Mouse (Mus musculus): ENCODE results near the gene Plxdc1. TPM values are rescaled to one million over a fixed set of nuclear protein-coding genes. Genes with fewer than 3 reads are reported as not detected.

Plxdc1 gene
- polyA plus RNA-seq, 1 experiment from 2014 or later, result 0.11 TPM

DNA sequence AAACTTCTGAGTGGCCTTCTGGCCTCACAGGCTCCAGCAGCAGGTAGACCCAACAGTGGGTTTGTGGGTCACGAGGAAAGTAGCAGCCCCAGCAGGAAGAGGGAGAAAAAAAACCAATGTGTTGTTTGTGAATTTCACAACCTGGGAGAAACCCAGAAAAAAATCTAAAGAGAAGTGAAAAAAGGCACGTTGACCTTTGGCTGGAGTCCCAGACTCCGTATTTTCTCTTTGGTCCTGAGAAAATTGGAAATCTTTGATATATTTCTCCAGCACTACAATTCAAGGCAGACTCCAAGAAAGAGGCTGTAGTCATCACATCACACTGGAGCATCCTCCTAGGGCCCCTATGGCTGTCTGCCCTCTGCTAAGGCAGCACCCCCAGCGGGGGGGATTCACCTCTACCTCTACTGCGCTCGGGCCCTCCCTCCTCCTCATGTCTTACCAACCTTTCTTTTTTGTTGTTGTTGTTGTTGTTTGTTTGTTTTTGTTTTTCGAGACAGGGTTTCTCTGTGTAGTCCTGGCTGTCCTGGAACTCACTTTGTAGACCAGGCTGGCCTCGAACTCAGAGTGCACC is 11.2 kb upstream of the Plxdc1 start:
- H3K27ac ChIP-seq, result no peak overlapping the region
- no peak for DNase-seq (ENCODE audit: extremely low spot score, low spot score)
- 75% methylated on average over 8 of the region's 8 CpGs for WGBS
- H3K4me1 ChIP-seq, result peaks cover 44% of the 10 kb centered on the region
- H3K27me3 ChIP-seq (ENCODE audit: poor library complexity, severe bottlenecking), result peaks cover 84% of the 10 kb centered on the region
- H3K4me3 ChIP-seq, result no peak overlapping the region
- no peaks in the 10 kb centered on the region for H3K9me3 ChIP-seq
- no peaks in the 10 kb centered on the region for H3K36me3 ChIP-seq (replicated peaks)

DNA sequence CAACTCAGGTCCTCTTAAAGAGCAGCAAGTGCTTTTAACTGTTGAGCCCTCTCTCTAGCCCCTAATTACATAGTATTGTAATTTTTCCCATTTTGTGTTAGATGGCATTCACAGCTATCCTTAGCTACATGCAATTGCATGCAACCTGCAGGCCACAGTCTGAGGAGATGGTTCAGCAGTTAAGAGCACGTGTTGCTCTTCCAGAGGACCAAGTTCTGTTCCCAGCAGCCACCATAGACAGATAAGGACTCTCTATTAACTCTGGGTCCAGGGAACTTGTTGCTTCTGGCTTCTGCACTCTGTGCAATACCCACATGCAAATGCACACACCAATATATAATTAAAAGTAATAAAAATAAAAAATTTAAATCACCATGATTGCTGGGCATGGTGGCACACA is 10.4 kb upstream of the Plxdc1 start:
- no peaks in the 10 kb centered on the region for H3K9me3 ChIP-seq
- no peak overlapping the region for H3K27ac ChIP-seq
- no peak for DNase-seq (ENCODE audit: extremely low spot score, low spot score)
- 0 out of 2 replicates have a peak overlapping the region, but pooled peaks have one; percentile 62 for H3K4me3 ChIP-seq
- WGBS, result 88% methylated on average over 1 of the region's 1 CpGs
- H3K4me1 ChIP-seq, result peaks cover 37% of the 10 kb centered on the region
- peaks cover 82% of the 10 kb centered on the region for H3K27me3 ChIP-seq (ENCODE audit: poor library complexity, severe bottlenecking)
- H3K36me3 ChIP-seq (replicated peaks), result no peaks in the 10 kb centered on the region

DNA sequence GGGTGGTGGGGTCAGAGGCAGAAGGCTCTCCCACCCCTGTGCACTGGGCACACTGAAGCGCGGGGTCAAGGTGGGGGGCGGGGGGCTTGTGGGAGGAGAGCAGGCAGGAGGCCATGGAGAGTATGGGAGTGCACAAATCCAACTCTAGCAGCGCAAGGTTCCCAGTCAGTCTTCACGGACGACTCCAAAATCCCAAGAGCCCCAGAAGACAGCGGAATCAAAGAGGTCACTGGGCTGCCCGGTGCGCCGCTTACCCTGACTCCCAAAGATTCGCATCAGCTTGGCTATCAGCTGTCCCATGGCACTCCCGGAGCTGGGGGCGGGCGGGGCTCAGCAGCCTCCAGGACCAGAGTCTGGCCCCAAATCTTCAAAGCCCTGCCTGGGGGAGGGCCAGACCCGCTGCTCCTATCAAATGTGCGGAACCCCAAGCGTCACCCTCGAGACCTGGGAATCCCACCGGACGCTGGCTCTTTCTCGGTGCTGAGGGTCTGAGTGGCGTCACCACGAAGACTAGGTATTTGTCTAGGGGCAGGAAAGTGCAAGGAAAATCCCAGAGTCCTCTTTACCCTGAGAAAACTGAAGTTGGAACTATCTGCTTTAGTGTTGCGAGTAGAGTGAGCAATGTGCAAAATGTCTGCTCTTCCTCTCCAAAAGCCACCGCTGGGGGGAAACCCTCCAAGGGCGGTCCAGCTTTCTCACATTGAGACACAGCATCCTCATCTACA is 9.5 kb upstream of the Plxdc1 start, which contains the start of gene Arl5c:
TSS of gene Arl5c (minus strand) at position 618 of the 725 bp plus-strand sequence.
- Histone ChIP-seq H3K27me3 (ENCODE audit: poor library complexity, severe bottlenecking) (peaks cover 79% of the 10 kb centered on the region), H3K36me3 (replicated peaks) (no peaks in the 10 kb centered on the region), H3K9me3 (no peaks in the 10 kb centered on the region), H3K4me1 (peaks cover 27% of the 10 kb centered on the region), H3K4me3 (peak within 1 kb of the TSS; percentile 62), H3K27ac (peak within 1 kb of the TSS; percentile 57)
- DNase-seq (ENCODE audit: extremely low spot score, low spot score), result peak; percentile 69
- under 1% methylated on average over 26 of the region's 26 CpGs for WGBS

DNA sequence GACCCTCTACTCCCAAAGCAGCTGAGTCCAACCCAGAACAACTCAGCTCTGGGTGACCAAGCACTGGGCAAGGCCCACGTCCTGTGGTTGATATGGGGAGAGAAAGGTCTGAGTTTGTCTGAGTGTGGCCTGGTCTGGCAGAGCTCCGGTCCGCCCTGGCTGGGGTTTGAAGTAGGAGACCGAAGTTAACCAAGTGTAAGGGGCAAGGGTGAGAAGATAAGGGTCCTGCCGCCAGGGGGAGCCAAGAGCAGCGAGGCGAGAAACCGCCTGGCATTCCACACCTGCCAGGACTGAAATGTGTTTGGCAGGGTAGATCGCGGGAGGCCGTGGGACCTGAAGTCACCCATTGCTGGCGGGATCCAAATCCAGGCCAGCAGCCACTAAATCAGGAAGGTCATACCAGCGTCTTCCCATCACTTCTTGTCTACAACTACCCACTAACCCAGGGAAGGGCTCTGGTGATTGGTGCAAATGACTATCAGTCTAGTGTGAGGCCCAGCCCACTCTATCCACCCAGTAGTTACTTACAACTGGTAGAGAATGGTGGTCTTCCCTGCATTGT is 8.4 kb upstream of the Plxdc1 start:
- Histone ChIP-seq H3K4me1 (peaks cover 31% of the 10 kb centered on the region), H3K27me3 (ENCODE audit: poor library complexity, severe bottlenecking) (peaks cover 78% of the 10 kb centered on the region), H3K27ac (no peak overlapping the region), H3K4me3 (peak overlapping the region; percentile 62), H3K36me3 (replicated peaks) (no peaks in the 10 kb centered on the region), H3K9me3 (no peaks in the 10 kb centered on the region)
- 5% methylated on average over 13 of the region's 13 CpGs for WGBS
- peak; percentile 78 for DNase-seq (ENCODE audit: extremely low spot score, low spot score)

DNA sequence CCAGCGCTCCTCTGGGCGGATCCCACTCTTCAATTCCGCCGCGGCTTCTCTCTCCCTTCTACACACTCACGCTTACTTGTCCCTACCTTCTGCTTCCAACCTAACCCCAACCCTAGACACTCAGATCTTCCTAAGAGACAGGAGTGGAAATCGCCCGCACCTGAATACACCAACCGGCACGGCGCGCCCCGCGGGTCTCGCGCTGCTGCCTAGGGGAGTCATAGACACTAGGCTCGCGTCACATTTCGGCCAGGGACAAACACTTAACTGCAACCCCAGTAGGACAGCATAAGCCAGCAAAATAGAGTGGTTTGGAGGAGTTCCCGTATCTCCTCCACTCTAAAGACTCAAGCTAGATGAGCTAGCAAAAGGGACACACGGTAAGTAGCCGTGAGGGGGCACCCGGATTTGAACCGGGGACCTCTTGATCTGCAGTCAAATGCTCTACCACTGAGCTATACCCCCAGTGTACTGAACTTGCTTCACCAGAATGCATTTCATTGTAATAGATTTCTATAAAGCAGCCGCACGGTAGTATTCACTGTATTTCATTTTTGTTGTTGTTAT is 2.4 kb upstream of the Plxdc1 start:
- peaks cover 62% of the 10 kb centered on the region for H3K27me3 ChIP-seq (ENCODE audit: poor library complexity, severe bottlenecking)
- no peaks in the 10 kb centered on the region for H3K36me3 ChIP-seq (replicated peaks)
- peak overlapping the region; percentile 87 for H3K4me3 ChIP-seq
- no peaks in the 10 kb centered on the region for H3K9me3 ChIP-seq
- peak; percentile 86 for DNase-seq (ENCODE audit: extremely low spot score, low spot score)
- H3K27ac ChIP-seq, result peak overlapping the region; percentile 89
- WGBS, result 1% methylated on average over 26 of the region's 26 CpGs
- peaks cover 34% of the 10 kb centered on the region for H3K4me1 ChIP-seq

DNA sequence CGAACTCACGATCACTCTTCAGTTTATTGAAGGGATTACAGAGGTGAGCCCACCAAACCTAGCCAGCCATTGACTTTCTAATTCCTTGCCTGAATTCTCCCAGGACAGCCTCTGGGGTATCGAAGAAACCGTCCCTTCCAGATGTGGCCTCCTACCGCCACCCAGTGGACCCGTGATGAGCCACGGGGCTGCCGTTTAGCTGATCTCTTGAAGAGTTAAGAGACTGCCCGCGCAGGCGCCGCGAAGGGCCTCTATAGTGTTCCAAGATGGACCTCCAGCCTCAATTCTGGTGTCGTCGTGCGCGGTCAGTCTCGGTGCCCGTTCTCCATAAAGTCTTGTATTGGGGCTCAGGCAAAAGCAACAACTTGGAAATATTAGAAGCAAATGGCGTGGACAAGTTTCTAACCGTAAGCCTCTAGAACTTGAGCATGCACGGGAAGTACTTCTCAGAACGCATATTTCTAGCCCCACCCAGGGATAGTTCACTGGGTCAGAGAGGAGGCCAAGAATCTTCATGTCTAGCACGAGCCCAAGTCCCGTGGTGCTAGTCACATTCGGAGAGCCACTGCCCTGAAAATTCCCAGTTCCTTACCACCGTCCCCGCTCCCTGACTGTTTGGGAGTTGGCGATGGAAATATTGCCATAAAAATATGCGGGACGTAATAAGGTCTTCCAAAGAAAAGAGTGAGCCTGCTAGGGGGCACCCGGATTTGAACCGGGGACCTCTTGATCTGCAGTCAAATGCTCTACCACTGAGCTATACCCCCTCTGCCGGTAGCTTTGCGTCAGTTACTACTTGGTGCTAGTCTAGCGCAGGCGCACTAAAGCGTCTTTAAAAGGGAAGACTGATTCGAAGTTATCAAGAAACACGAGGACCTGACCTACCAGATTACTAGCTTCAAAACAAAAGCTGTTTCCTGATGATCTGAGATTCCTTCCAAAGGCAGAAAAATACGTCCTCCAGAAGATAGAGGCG is 1.6 kb upstream of the Plxdc1 start:
- WGBS, result under 1% methylated on average over 42 of the region's 42 CpGs
- H3K27ac ChIP-seq, result peak overlapping the region; percentile 89
- H3K4me1 ChIP-seq, result peaks cover 34% of the 10 kb centered on the region
- no peaks in the 10 kb centered on the region for H3K9me3 ChIP-seq
- H3K27me3 ChIP-seq (ENCODE audit: poor library complexity, severe bottlenecking), result peaks cover 70% of the 10 kb centered on the region
- peak; percentile 94 for DNase-seq (ENCODE audit: extremely low spot score, low spot score)
- no peaks in the 10 kb centered on the region for H3K36me3 ChIP-seq (replicated peaks)
- H3K4me3 ChIP-seq, result peak overlapping the region; percentile 87

DNA sequence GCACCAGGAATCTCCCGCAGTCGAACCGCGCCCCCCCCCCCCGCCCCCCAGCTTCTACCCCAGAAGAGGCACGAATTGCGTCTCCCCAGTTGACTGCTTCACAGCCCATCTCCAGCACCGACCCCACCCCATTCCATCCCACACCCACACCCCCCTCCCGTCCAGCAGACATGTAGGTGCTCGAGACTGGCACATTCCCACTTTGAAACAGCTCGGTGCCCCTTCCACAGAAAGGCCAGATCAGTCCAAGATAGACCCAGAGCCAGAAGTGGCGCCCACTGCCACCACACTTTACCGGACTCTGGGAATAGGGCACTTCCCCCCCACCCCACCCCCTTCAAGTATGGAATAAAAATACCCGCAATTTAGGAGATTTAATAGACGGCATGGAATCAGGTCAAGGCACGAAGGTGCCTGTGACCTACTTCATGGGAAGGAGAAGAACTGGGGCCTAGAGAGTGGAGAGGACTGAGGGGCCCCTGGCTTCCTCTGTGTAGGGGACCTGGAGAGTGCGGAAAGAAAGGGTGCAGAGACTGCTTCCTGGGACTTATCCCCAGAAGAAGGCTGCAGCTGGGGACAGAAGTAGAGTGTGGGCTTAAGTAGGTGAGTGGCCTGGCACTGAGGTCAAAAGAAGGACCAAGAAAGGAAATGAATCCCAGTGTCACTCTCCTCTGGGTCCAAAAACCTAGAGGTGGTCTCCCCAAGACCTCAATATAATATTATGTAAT is 658 bp upstream of the Plxdc1 start:
- H3K4me3 ChIP-seq, result peak overlapping the region; percentile 87
- no peaks in the 10 kb centered on the region for H3K36me3 ChIP-seq (replicated peaks)
- peaks cover 34% of the 10 kb centered on the region for H3K4me1 ChIP-seq
- 30% methylated on average over 13 of the region's 17 CpGs for WGBS
- no peaks in the 10 kb centered on the region for H3K9me3 ChIP-seq
- no peak overlapping the region for H3K27ac ChIP-seq
- peaks cover 67% of the 10 kb centered on the region for H3K27me3 ChIP-seq (ENCODE audit: poor library complexity, severe bottlenecking)
- DNase-seq (ENCODE audit: extremely low spot score, low spot score), result no peak

DNA sequence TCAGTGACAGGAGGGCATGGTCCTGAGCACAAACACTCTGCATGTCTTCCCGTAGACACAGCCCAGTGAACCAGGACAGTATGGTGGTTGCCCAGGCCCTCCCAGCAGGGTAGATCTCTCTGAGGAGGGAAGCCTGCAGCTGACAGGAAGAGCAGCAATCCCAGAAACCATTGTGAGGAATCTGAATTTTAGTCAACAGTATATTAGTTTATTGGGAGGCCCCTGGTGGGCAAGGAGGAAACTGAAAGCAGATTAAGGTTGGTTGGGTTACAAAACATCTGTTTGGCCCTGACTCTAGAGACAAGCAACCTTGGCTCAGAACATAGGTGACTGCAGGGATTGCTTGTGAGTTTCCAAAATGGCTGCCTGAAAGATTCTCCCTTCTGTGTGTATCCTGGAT is 2.3 kb downstream of the Plxdc1 start:
- H3K36me3 ChIP-seq (replicated peaks), result no peaks in the 10 kb centered on the region
- peaks cover 34% of the 10 kb centered on the region for H3K4me1 ChIP-seq
- H3K4me3 ChIP-seq, result no peak overlapping the region
- H3K27ac ChIP-seq, result no peak overlapping the region
- WGBS, result 86% methylated on average over 1 of the region's 1 CpGs
- no peak for DNase-seq (ENCODE audit: extremely low spot score, low spot score)
- peaks cover 62% of the 10 kb centered on the region for H3K27me3 ChIP-seq (ENCODE audit: poor library complexity, severe bottlenecking)
- no peaks in the 10 kb centered on the region for H3K9me3 ChIP-seq

DNA sequence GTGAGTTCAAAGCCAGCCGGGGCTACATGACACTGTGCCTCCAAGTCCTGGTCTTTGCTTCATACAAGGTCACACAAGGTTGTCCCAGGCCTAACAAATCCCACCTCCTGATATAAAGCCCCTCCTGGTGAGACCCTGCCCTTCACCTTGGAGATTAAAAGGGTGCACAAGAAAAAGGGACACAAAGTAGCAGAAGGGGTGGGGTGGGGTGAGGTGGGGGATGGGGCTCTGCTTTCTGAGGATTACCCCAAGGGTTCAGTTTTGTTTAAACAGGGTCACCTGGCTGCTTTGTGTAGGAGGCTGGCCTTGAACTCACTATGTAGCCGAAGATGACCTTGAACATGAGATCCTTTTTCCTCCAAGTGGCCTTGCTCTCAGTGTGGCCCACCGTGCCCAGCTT is 2.7 kb downstream of the Plxdc1 start:
- Histone ChIP-seq H3K4me1 (peaks cover 34% of the 10 kb centered on the region), H3K27me3 (ENCODE audit: poor library complexity, severe bottlenecking) (peaks cover 62% of the 10 kb centered on the region), H3K27ac (no peak overlapping the region), H3K4me3 (no peak overlapping the region), H3K9me3 (no peaks in the 10 kb centered on the region), H3K36me3 (replicated peaks) (no peaks in the 10 kb centered on the region)
- WGBS, result 86% methylated on average over 3 of the region's 3 CpGs
- DNase-seq (ENCODE audit: extremely low spot score, low spot score), result no peak

DNA sequence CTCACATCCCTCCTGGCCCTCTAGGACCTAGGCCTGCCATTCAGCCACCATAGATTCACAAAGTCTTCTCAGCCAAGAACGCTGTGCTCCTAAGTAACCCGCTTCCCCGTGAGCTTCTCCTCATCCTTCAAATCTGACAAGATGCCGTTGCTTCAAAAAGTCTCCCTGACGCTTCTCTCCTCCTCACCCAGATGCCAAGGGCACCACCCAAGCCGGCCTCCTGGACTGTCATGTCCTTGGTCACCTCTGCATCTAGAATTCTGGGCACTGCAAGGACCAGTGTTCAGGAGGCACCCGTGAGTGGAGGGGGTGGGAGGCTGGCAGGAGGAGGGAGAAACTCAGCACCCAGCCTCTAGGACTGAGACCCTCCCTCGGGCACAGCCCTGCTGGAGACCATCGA is 3.5 kb downstream of the Plxdc1 start:
- no peak for DNase-seq (ENCODE audit: extremely low spot score, low spot score)
- H3K4me1 ChIP-seq, result peaks cover 34% of the 10 kb centered on the region
- H3K4me3 ChIP-seq, result no peak overlapping the region
- H3K27ac ChIP-seq, result no peak overlapping the region
- peaks cover 62% of the 10 kb centered on the region for H3K27me3 ChIP-seq (ENCODE audit: poor library complexity, severe bottlenecking)
- 92% methylated on average over 9 of the region's 9 CpGs for WGBS
- H3K9me3 ChIP-seq, result no peaks in the 10 kb centered on the region
- no peaks in the 10 kb centered on the region for H3K36me3 ChIP-seq (replicated peaks)

DNA sequence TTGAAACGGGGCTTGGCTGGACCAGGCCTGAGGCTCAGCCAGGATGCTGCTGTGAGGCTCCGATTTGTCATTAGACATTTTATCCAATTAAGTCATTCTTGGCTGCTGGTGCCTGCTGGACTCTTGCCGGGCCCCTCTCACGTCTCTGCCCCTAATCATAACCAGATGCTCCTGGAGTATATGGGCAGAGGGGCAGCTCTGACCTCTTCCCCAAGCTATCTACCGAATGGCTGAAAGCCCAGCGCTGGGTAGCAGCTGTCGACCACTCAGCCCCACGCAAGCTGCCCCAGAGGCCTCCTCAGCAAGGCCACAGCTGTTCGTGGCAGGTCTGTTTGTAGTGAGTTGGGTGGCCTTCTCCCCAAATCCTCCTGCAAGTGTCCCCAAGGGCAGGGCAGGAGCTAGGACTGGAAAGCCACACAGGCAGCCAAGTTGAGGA is 5.7 kb downstream of the Plxdc1 start:
- no peak for DNase-seq (ENCODE audit: extremely low spot score, low spot score)
- H3K27me3 ChIP-seq (ENCODE audit: poor library complexity, severe bottlenecking), result peaks cover 43% of the 10 kb centered on the region
- peak overlapping the region; percentile 48 for H3K27ac ChIP-seq
- H3K4me1 ChIP-seq, result peaks cover 19% of the 10 kb centered on the region
- WGBS, result 72% methylated on average over 9 of the region's 9 CpGs
- no peaks in the 10 kb centered on the region for H3K36me3 ChIP-seq (replicated peaks)
- no peaks in the 10 kb centered on the region for H3K9me3 ChIP-seq
- no peak overlapping the region for H3K4me3 ChIP-seq

All from forebrain, embryonic 10.5 days (tissue).